Mouse (Mus musculus) hematopoietic multipotent progenitor cell, adult 10-12 weeks (in vitro differentiated cells): ENCODE data around the gene Spg11. TPM values are rescaled to one million over a fixed set of nuclear protein-coding genes. Genes with fewer than 3 reads are reported as not detected.

Experiments
- polyA plus RNA-seq: library from polyadenylated mRNA; stranded (reverse); fragments of >175 nt; gene quantifications from 2 replicates; pipeline ENCODE4 v1.2.3, GENCODE M21; 2012; ENCODE audit warnings: low replicate concordance

Gene Spg11
- 3.0 and 3.7 TPM in 2 replicates for polyA plus RNA-seq

DNA sequence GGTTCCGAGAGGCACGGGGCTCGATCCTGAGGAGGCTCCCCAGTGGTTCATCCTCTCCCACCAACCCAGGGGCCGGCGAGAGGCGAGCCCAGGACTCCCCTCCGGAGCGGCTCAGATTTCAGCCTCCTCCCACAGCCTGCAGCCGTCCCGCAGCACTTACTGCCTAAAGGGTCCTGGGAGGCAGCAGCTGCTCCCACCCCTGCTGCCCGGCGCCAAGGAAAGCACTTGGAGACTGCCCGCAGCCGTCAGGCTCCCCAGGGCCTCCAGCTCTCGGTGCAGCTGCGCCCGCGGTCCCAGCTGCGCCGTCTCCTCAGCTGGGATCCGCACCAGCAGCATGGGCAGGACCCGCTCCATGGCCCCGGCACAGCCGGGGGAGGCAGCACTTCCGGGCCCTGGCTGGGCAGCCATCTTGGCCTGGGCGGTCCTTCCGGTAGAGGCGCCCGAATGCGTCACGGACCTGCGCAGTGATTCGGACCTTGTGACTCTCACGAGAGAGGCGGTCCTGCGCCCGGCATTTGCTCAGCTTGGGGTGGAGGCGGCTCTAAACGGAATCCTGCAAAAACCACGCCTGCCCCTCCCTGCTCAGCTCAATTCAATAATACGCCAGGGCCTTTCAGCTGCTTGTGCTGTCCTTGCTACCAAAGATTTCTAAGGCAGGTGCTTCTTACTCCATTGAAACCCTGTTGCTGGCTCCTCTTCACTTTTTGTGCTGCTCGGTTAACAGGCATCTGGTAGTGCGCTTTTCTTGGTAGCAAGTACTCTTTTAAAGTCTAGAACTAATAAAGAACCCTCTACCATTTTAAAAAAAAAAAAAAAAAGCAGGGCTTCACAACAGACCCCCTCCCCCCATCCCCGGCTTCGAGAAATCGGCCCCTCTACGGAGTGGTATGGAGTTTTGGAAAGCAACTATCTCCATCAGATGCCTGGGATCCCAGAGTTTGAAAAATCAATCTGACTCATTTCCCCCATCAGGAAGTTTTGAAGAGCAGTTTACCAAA is at the start of gene Spg11:
Spg11 (minus strand) TSS at position 426 of the 998 bp plus-strand sequence.

DNA sequence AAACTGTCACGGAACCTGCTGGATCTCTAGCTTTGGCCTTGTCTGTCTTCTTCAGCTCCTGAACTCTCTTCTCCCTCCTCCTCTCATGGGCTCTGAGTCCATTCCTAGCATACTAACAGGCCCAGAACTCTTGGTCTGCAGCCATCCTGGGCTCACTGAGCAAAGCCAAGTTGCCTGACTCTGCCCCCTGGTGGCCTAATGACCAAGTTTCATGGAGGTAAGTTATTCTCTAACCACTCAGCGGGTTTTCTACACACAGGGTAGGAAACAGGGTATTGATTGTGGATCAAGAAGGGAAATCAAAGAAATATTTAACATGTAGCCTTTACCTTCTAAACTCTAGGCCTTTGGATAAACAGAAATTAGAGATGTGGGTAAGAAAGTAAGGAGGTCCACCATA is 42.5 kb upstream of the Spg11 start, which contains the start of gene Trim69:
Trim69 (plus strand) TSS at position 21 of the 400 bp plus-strand sequence.

DNA sequence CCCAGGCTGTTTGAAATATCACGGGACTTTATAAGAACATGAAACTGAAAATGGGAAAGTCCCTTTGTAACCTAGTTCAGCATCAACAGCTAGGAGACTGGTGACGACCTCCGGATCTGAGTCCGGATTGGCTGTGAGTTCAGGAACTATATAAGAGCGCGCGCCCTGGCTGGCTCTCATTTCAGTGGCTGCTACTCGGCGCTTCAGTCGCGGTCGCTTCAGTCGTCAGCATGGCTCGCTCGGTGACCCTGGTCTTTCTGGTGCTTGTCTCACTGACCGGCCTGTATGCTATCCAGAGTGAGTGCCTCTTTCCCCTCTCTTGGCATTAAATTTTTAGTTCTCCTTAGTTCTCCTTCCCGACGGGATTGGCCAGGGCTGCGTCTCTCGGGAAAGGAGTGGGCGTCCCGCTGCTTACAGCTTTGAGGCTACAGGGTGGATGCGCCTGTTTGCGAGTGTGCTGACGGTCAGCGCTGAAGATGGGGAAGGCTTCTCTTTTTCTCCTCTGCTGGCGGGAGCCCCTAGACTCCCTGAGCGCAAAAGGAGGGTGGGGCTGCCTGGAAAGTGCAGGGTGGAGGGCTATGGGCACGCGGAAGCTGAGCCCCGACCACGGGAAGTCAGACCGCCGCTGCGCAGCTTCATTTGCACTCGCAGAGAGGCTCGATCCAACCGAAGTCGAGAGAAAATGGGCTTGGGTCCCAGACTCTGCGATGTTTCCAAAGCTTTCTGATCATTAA is 29.5 kb upstream of the Spg11 start, which contains the start of gene B2m:
B2m (plus strand) TSS at position 179 of the 734 bp plus-strand sequence.

DNA sequence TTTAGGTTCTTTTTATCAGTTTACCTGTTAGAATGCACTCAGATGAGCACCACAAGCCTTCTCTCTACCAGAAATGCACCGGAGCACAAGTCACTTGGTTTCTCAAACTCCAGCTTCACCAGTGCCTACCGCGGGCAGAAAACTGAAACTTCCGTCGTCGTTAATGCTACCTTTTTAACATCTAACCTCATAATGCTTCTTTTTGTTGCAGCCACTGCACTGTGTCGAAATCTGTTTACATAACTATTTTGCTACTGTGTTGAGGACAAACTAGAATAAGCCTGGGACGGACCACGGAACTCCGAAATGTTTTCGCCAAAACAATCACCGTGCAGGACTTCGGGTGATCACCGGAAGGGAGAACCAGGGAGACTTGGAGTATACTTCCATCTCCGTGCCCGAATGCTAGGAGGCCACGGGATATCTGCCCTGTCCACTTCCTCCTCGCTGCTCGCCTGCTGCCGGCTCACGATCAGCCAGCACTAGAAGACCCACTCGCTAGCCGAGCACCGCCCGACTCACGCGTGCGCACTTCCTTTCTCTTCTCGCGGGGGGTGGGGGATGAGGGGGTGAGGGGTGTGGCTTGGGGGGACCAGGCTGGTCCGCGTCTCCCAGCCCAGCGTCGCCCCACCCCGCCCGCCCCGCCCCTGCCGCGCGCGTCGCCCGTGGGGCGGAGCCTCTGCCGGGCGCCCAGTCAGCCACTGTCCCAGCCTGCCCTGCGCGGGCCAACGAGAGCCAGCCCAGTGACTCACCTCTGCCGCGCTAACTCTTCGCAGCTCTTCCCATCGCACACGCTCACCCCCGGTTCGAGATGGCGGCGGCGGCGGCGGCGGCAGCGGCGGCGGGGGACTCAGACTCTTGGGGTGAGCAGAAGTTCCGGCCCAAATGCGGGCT is 90.1 kb downstream of the Spg11 start, which contains the start of gene Eif3j1:
Eif3j1 (plus strand) TSS at position 685 of the 894 bp plus-strand sequence.

Other genes starting within 250 kb of the Spg11 start
- 1.1 and 3.8 TPM in 2 replicates for gene Ctdspl2, start 162.4 kb downstream of the Spg11 start, polyA plus RNA-seq
- not detected in 2 replicates for gene Mageb3, start 162.3 kb downstream of the Spg11 start, polyA plus RNA-seq
- gene Eif3j1, start 89.8 kb downstream of the Spg11 start, polyA plus RNA-seq: 20.5 and 44.1 TPM in 2 replicates
- 237 and 274 TPM in 2 replicates for gene B2m, start 29.3 kb upstream of the Spg11 start, polyA plus RNA-seq
- not detected in 2 replicates for gene Trim69, start 42.3 kb upstream of the Spg11 start, polyA plus RNA-seq
- gene Patl2, start 67.8 kb upstream of the Spg11 start, polyA plus RNA-seq: not detected in 2 replicates
- not detected in 2 replicates for gene Terb2, start 67.9 kb upstream of the Spg11 start, polyA plus RNA-seq
- 6.1 and 6.2 TPM in 2 replicates for gene Sord, start 116.4 kb upstream of the Spg11 start, polyA plus RNA-seq
- not detected in 2 replicates for gene Duox2, start 180.1 kb upstream of the Spg11 start, polyA plus RNA-seq
- not detected in 2 replicates for gene Duoxa2, start 180.5 kb upstream of the Spg11 start, polyA plus RNA-seq
- gene Duoxa1, start 195.3 kb upstream of the Spg11 start, polyA plus RNA-seq: not detected in 2 replicates
- not detected in 2 replicates for gene Duox1, start 197.3 kb upstream of the Spg11 start, polyA plus RNA-seq